Mouse (Mus musculus): Measurements from ENCODE around the gene Rexo4. TPM values are rescaled to one million over a fixed set of nuclear protein-coding genes. Genes with fewer than 3 reads are reported as not detected.

Rexo4 gene
- 2.9 and 4.8 TPM in 2 replicates for total RNA-seq (2015; ENCODE audit: low replicate concordance)
- total RNA-seq (2017; ENCODE audit: low replicate concordance) = 17.0 and 24.2 TPM in 2 replicates

DNA sequence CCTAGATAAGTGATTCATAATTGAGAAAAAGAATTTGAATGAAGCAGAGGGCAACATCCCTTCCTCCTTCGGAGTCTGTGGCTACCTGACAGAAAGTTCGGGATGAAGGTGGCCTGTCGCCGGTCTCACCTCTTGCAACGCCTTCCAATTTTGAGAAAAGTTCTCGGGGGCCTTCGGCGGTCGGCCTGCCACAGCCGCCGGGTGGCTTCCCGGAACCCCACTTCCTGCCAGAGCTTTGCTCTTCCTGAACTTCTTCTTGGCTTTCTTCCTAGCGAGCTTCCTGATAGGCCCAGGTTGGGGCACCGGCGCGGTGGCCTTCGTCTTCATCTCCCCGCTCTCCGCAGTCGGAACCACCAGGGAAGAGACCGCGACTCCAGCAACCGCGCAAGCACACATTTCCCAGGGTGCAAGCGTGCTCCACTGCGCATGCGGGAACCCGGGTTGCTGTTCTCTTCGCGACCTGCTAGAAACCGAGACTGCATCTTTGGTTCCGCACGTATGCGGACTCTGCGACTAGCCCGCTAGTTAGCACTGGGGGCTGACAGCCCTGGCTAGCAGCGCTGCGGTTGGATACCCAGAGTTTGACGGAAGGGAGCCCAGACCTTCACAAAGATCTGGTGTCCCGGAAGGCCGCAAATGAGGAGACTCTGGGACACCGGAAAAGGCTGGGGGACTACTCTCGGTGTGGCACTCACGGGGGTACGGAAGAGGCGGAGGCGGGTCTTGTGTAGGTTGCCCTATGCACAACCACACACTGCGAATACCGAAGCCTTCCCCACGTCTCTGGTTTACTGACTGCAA lies at the start of gene Rexo4:
Gene Rexo4, minus strand, starts transcription at position 464 of the 801 bp plus-strand sequence.
- peak; percentile 93 for ATAC-seq (replicated peaks; ENCODE audit: low FRiP score, poor library complexity, severe bottlenecking)

DNA sequence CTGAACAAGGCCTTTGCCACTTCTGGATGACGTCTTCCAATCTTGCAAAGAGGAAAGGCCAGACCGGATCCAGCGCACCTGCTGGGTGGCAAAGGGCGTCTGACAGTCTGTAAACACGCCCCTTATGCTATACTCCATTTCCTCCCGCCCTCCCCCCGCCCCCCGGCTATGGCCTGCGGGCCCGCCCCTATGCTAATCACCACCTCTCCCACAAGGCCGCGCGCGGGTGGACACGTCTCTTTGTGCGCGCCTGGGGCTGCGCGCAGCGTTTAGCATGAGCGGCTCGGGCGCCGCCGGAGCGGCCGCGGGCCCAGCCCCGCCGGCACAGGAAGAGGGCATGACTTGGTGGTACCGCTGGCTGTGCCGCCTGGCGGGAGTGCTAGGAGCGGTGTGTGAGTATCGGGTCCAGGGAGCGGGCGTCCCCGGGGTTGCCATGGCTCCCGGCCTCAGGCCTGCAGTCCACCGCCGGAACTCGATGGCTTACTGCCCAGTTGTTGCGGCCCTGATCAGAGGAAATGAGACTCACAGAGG lies 45.6 kb upstream of the Rexo4 start, which contains the start of gene Cacfd1:
Gene Cacfd1, plus strand, starts transcription at position 213 of the 531 bp plus-strand sequence.
- 0 out of 2 replicates have a peak, but pooled peaks have one; percentile 28 for ATAC-seq (replicated peaks; ENCODE audit: low FRiP score, poor library complexity, severe bottlenecking)

DNA sequence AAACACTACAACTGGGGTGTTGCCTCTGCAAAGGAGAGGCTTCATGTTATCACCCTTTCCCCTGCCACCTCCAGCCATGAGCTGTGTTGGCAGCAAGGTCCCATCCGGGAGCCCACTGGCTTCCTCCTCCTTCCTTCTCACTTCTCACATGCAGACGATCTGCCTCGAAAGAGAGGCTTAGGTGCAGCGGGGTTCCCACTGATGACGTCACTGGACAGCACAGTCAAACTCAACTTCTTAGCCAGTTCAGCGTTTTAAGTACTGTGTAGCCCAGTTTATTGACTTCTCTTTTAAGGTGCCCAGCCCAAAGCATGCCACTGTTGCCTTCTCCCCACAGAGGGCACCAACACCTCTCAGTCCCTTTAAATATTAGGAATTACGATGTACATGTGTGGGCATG lies 43.5 kb upstream of the Rexo4 start:
- no peak for ATAC-seq (replicated peaks; ENCODE audit: low FRiP score, poor library complexity, severe bottlenecking)

DNA sequence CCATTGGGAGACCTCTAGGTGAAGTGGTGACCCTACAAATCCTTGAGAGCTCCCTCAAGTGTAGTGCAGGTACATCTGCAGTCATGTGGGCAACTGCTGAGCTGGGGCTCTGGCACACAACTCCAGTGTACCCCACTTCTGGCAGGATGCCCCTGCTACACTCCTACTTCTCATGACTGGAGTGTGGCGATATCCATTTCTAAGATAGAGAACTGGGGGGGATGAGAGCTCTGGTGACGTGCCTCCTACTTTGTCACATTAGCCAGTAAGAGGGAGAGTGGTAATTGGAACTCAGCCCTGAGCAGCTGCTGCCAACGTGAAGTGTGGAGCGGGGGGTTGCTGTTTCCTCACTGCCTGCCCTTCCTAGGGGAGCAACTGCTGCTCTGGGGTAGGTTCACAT lies 42.1 kb upstream of the Rexo4 start:
- no peak for ATAC-seq (replicated peaks; ENCODE audit: low FRiP score, poor library complexity, severe bottlenecking)

GRCm38 (mm10) chr2:26997993-26998392 lies 33.8 kb upstream of the Rexo4 start:
- no peak for ATAC-seq (replicated peaks; ENCODE audit: low FRiP score, poor library complexity, severe bottlenecking)

DNA sequence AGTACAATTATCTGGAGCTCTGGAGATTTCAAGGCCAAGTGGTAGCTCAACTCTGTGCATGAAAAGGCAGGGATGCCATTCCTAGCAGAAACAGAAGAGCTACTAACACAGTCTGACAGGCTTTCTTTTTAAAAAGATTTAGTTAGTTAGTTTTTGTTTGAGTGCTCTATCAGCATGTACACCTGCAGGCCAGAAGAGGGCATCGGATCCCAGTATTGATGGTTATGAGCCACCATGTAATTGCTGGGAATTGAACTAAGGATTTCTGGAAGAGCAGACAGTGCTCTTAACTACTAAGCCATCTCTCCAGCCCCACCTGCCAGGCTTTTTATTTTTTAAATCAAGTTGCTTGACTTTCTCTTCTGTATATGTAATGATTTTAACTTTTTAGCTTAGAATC lies 33.3 kb upstream of the Rexo4 start:
- ATAC-seq (replicated peaks; ENCODE audit: low FRiP score, poor library complexity, severe bottlenecking) = no peak

- no peak for ATAC-seq (replicated peaks; ENCODE audit: low FRiP score, poor library complexity, severe bottlenecking)
Measured at GRCm38 (mm10) chr2:26993936-26994335, 29.8 kb upstream of the Rexo4 start.

- ATAC-seq (replicated peaks; ENCODE audit: low FRiP score, poor library complexity, severe bottlenecking) = no peak
Measured at GRCm38 (mm10) chr2:26984640-26985039, 20.5 kb upstream of the Rexo4 start.

DNA sequence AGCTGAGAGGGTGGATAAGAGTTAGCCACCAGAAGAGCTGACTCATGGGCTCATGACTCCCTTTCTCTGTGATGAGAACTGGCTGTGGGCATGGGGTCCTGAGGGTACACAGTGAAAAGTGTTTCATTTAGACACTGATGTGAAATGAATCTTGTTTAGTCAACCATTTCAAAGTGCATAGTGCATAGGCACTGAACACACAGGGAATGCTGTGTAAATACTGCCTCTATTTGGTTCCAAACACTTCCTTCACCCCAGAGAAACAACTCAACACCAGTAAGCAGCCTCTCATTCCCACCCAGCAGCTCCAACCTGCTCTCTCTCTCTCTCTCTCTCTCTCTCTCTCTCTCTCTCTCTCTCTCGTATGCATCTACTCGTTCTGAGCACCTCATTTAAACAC lies 20.0 kb upstream of the Rexo4 start:
- ATAC-seq (replicated peaks; ENCODE audit: low FRiP score, poor library complexity, severe bottlenecking) = no peak

DNA sequence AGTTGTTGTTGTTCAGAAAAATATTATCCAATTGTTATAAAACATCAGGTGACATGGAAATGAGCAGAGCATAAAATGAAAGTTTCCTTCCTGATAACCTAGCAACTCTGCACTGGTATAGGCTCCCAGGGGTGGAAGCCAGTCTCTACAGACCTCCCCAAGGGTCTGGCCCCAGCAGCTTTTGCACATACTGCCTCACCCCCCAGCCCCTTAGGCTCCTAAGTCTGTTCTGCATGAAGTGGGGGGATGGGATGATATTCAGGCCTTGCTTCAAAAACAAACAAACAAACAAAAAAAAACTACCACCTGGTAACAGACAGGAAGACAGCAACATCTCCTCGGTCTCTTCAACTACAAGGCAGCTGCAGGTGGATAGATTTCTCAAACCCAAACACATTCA lies 16.2 kb upstream of the Rexo4 start:
- no peak for ATAC-seq (replicated peaks; ENCODE audit: low FRiP score, poor library complexity, severe bottlenecking)

DNA sequence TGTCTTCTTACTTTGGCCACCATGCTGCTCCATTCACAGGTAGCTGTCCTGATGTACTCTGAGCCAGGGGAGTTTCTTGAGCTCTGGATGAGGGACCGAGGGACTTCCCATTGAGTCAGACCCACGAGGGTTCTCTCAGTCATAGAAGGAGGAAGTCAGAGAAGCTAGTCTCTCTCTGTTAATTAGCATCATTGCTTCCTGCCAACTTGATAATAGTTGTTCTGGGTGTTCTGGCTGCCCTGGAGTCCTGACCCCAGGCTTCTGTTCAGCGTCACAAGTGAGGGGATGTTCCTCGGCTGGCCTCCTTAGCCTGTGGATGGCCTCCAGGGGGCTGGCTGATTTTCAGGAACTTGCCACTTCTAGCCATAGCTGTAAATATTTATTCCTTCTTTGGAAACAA lies 9.8 kb upstream of the Rexo4 start:
- no peak for ATAC-seq (replicated peaks; ENCODE audit: low FRiP score, poor library complexity, severe bottlenecking)

DNA sequence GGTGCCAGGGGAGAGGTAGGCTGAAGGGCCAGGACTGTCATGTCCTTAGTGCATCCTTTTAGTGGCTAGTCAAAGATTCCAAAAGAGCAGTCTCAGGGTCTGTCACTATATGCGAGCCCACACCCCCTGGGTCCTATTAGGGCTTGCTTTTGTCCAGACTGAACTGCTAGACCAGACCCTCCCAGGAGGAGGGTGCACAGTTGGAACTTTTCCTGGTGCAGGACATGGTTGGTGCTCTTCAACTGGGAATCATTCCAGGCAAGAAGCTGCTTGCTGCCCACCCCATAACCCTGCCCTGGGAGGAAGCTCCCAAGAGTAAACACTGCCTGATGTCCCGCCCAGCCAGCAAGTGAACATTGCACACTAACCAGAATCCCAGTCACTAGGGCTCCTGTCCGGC lies 8.9 kb upstream of the Rexo4 start, which contains the start of gene Adamts13:
Gene Adamts13, plus strand, starts transcription at position 301 of the 400 bp plus-strand sequence.
- ATAC-seq (replicated peaks; ENCODE audit: low FRiP score, poor library complexity, severe bottlenecking) = no peak

- no peak for ATAC-seq (replicated peaks; ENCODE audit: low FRiP score, poor library complexity, severe bottlenecking)
Measured at GRCm38 (mm10) chr2:26967262-26967661, 3.1 kb upstream of the Rexo4 start.

- peak; percentile 16; the same call in 1 of the 2 replicates for ATAC-seq (replicated peaks; ENCODE audit: low FRiP score, poor library complexity, severe bottlenecking)
Measured at GRCm38 (mm10) chr2:26964724-26965370, 661 bp upstream of the Rexo4 start.

DNA sequence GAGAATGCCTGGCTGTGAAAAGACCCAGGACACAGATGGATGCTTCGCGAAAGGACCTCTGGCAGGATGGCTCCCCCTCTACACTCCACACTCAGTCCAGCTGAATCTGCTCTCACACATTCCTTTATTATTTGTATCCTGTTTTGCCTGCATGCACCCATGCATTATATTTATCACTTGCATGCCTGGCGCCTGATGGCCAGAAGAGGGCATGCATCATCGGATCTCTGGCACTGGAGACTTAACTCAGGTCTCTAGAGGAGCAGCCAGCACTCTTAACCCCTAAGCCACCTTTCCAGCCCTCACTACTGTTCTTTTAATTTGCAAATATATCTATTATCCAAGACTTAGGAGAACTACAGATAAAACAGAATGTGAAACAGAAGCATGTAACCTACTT lies 3.4 kb downstream of the Rexo4 start:
- no peak for ATAC-seq (replicated peaks; ENCODE audit: low FRiP score, poor library complexity, severe bottlenecking)

- ATAC-seq (replicated peaks; ENCODE audit: low FRiP score, poor library complexity, severe bottlenecking) = no peak
Measured at GRCm38 (mm10) chr2:26957488-26957859, 6.7 kb downstream of the Rexo4 start.

DNA sequence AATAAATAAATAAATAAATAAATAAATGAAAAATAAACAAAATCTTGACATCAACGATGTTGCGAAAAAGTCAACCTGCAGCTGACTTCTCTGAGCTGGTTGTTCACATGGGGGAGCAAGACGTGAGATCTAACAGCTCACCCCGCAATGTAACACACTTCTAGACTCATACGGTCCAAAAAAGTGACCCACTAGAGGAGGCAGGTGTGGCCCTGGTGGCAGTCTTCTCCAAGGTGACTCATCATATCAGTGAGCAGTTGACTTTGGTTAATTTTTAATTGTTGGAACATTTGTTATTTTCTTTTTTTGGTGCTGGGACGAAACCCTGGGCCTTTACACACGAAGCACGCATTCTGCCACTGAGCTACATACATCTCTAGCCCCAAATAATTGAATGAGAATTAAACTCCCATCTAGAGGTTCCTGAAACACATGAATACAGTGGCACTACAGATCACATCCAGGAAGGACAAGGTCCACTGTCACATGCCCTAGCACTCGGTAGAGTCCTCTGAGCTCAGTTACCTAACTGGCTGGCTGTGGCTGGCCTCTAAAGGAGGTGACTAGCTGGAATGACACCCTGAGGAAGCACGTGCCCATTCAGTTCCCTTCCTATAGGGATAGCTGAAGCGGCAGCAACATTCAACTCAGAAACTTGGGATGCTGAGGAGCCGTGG lies 7.2 kb downstream of the Rexo4 start:
- no peak for ATAC-seq (replicated peaks; ENCODE audit: low FRiP score, poor library complexity, severe bottlenecking)

GRCm38 (mm10) chr2:26954735-26955395 lies 9.3 kb downstream of the Rexo4 start:
- ATAC-seq (replicated peaks; ENCODE audit: low FRiP score, poor library complexity, severe bottlenecking) = no peak

DNA sequence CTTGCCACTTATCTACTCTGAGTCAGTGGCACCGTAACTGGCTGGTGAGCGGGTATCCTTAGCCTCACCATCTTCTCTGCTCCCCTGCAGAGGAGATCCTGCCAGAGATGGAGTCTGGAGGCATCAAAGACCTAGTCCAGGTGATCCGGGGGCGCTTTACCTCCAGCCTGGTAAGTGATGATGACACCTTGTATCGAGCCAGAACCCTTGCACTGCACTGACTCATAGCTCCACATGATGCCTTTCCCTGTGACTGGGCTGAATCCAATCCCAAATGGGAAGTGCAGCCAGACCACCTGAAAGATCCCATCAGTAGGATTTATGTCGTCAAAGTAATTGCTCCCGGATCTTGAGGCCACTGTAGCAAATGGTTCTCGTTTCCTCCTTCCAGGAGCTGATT lies 11.3 kb downstream of the Rexo4 start:
- no peak for ATAC-seq (replicated peaks; ENCODE audit: low FRiP score, poor library complexity, severe bottlenecking)

- no peak for ATAC-seq (replicated peaks; ENCODE audit: low FRiP score, poor library complexity, severe bottlenecking)
Measured at GRCm38 (mm10) chr2:26952193-26952592, 12.0 kb downstream of the Rexo4 start.

Data from erythroblast, adult 5-6 weeks (primary cell).